Mouse (Mus musculus) layer of hippocampus, adult 9-11 months (tissue): Measurements from ENCODE around the gene Lsm8.
"Not testable (repeated sequence)": the region's sequence is repeated elsewhere in the genome, so short reads cannot be mapped to it uniquely, and the experiment has no call there.

Experiments used
- DNase-seq: peaks from one replicate; pipeline ENCODE4 v3.0.0; 2022

Lsm8 gene

DNA sequence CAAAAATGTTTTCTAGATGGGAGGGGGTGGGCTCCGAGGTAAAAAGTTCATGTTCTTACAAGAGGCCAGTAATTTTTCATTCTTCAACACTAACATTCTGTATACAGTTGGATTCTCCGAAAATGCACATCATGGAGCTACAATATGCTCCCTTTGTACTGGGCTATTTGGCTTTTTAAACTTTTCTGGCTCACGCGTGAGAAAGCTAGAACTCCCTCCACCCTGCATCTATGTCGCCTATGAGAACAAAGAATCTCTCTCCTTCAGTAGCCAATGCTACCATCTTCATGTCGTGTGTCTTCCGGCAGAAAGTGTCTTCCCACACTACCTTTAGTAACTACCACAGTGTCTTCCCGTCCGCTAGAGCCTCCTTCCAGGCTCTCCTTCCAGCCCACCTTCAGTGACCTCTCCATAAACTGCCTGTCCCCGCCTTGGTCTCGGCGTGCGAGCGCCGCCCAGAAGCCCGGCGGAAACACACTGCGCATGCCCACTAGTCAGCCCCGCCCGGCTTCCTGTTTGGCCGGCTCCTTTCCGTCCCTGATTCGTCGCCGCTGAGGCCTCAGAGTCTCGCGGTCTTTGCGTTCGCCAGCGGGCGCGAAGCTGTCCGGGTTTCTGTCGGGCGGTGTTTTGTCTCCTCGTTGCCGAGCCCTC lies at the start of gene Lsm8:
Gene Lsm8 (plus strand): TSS at position 529 of the 651 bp plus-strand sequence.
- peak; percentile 95 for DNase-seq

DNA sequence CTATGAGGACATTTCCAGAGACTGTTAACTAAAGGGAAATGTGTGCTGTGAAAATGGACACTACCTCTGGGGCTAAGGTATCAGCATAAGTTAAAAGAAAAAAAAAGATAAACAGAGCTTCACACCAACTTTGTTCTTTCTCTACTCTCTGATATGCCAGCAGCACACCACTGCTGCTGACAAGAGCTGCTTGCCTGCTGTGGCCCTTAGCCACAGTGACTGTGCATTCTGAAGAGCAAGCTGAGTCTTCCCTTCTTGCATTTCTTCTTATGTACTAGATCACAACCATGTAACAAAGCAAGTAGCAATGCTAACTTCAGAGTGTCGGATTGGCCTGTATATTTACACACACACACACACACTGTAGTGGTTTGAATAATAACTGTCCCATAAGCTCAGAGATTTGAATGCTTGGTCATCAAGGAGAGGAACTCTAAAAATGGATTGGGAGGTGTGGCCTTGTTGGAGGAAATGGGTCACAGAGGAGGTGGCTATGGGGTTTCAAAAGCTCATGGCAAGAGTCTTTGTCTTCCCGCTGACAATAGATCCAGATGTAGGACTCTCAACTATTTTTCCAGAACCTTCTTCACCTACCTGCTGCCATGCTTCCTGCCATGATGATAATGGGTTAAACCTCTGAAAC lies 47.4 kb upstream of the Lsm8 start:
- DNase-seq: no peak

DNA sequence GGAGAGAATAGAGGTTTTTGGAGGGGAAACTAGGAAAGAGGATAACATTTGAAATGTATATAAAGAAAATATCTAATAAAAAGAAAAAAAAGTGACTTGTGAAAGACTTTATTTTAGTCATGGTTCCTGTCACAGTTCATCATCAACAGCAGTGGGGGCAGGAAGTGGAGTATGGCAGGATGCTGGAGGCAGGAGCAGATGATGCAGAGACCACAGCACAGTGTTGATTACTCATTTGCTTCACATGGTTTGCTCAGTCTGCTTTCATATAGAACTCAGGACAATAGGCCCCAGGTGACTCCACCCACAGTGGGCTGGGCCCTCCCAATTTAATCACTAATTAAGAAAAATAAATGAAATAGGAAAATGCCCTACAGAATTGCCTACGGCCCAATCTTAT lies 35.8 kb upstream of the Lsm8 start:
- no peak for DNase-seq

DNA sequence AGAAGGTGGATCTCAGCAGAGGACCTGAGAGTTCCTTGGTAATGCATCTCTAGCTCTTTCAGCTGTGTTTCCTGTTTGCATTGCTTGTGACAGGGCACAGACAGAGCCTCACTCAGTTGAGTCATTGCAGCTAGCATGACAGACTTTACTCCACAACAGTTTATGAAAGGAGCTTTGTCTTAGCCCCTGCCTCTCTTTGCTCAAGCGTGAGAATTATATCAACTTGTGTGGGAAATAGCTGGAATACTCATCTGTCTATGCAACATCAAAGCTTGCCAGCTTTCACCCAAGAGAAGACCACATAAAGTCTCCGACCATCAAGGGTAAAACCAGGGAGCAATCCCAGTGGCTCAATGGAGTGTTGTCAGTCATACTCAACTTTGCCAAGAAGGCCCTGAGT lies 32.8 kb upstream of the Lsm8 start:
- no peak for DNase-seq

DNA sequence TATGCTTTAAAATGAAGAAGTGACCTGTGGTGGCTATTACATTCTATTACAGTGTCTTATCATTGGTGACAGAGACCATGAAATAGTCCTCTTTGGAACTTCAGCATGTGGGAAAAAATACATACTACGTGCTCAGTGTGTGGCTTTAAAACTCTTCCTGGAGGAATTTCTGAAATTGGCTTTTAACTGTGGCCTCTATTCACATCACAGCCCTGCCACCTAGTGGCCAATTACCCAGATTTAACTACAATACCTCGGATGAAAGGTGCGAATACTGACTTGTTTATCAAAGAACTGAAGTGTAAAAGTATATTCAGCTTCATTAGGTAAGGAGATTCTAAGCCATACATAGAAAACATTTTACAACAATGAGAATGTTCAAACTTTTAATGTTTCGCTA lies 29.0 kb upstream of the Lsm8 start:
- DNase-seq: peak; percentile 61

GRCm38 (mm10) chr6:18820246-18820645 lies 28.1 kb upstream of the Lsm8 start:
- DNase-seq: no peak

GRCm38 (mm10) chr6:18822812-18823211 lies 25.6 kb upstream of the Lsm8 start:
- no peak for DNase-seq

GRCm38 (mm10) chr6:18832958-18833357 lies 15.4 kb upstream of the Lsm8 start:
- peak; percentile 81 for DNase-seq

- DNase-seq: not testable (repeated sequence)
Observed at GRCm38 (mm10) chr6:18844529-18844928, 3.9 kb upstream of the Lsm8 start.

GRCm38 (mm10) chr6:18845571-18845970 lies 2.8 kb upstream of the Lsm8 start:
- not testable (repeated sequence) for DNase-seq

DNA sequence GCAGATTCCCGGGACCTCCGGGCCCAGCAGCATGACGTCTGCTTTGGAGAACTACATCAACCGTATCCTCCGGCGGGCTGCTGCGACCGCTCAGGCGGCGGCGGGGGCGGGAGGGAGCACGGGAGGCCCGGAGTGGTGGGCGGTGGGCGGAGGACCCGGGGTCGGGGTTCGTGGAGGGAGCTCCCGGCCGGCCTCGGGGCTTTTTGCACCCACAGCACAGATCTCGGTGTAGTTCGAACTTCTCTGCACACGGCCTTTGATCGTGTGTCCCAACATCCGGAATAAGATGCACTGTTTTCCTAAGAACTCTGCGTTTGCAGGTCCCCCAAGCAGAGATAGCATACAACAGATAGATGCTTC lies 303 bp downstream of the Lsm8 start:
- DNase-seq: no peak

DNA sequence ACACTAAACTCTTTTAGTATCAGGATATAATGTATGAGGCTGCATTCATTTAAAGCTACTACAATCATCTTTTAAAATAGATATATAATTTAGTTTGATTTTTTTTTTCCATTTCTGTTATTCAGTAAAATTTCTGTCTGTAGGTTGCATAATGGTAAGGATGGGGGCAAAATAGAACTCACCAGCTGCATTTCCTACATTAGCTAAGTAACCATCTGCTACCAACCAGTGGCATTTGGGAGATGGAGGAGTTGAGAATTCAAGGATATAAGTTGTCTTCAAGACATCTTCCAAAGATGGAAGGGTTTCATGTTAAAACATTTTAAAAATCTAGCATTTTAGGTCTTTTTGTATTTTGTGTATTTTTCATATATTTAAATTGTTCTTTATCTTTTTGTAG lies 6.9 kb downstream of the Lsm8 start:
- peak; percentile 40 for DNase-seq

GRCm38 (mm10) chr6:18856487-18857078 lies 8.2 kb downstream of the Lsm8 start:
- DNase-seq: peak; percentile 19

- peak; percentile 12 for DNase-seq
Observed at GRCm38 (mm10) chr6:18866018-18866417, 17.6 kb downstream of the Lsm8 start, which contains the start of gene Ankrd7. Ankrd7 (plus strand) TSS chr6:18866318.

GRCm38 (mm10) chr6:18889030-18889429 lies 40.7 kb downstream of the Lsm8 start:
- no peak for DNase-seq

GRCm38 (mm10) chr6:18894142-18894541 lies 45.8 kb downstream of the Lsm8 start:
- DNase-seq: no peak
